Mouse (Mus musculus) right cerebral cortex, postnatal 14 days (tissue): Measurements from ENCODE around the gene Zfp366.

Experiments used
- DNase-seq: peaks from one replicate; pipeline ENCODE4 v3.0.0; 2022

Gene Zfp366

GRCm38 (mm10) chr13:99186859-99187258, 2.2 kb downstream of the Zfp366 start:
- DNase-seq, result no peak

- DNase-seq, result no peak
Observed at GRCm38 (mm10) chr13:99187456-99187855, 2.8 kb downstream of the Zfp366 start.

GRCm38 (mm10) chr13:99188625-99189024, 4.0 kb downstream of the Zfp366 start:
- no peak for DNase-seq

DNA sequence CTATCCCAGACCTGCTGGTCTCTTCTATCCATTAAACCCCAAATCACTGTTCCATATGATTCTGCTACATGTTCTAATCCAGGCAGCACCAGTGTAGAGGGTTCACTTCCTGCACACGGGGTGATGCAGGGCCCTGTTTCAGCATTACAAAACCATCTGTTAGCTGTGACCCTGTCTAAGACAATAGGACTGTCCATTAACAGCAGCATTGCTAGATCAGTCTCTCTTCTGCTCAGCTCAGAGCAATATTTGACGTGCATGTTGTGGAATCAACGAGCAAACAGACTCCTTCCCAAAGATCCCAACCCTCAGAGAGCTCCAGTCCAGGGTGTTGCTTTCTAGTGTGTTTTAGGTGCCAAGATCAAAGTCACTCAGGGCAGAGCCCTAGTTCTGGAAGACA, 5.0 kb downstream of the Zfp366 start:
- no peak for DNase-seq

- no peak for DNase-seq
Observed at GRCm38 (mm10) chr13:99190466-99190865, 5.8 kb downstream of the Zfp366 start.

DNA sequence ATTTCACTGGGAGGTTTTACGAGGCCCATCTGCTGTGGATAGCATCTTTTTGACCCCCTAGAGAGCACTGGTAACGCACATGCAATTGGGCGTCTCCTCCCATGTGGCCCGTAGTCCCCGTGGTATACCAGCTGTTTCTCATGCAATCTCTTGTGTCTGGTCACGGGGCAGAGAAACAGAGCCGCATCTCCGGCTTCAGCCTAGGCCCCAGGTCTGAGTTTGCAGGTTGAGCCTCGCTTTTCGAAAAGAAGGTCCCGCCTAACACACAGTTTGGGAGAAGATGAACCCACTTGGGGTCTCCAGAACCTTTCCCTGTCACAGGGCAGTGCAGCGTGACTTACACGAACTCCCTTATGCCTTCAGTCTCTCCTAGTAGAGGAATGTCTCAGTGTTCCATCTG, 6.4 kb downstream of the Zfp366 start:
- DNase-seq, result no peak

GRCm38 (mm10) chr13:99196314-99196713, 11.7 kb downstream of the Zfp366 start:
- no peak for DNase-seq

- DNase-seq, result no peak
Observed at GRCm38 (mm10) chr13:99196865-99197264, 12.2 kb downstream of the Zfp366 start.

DNA sequence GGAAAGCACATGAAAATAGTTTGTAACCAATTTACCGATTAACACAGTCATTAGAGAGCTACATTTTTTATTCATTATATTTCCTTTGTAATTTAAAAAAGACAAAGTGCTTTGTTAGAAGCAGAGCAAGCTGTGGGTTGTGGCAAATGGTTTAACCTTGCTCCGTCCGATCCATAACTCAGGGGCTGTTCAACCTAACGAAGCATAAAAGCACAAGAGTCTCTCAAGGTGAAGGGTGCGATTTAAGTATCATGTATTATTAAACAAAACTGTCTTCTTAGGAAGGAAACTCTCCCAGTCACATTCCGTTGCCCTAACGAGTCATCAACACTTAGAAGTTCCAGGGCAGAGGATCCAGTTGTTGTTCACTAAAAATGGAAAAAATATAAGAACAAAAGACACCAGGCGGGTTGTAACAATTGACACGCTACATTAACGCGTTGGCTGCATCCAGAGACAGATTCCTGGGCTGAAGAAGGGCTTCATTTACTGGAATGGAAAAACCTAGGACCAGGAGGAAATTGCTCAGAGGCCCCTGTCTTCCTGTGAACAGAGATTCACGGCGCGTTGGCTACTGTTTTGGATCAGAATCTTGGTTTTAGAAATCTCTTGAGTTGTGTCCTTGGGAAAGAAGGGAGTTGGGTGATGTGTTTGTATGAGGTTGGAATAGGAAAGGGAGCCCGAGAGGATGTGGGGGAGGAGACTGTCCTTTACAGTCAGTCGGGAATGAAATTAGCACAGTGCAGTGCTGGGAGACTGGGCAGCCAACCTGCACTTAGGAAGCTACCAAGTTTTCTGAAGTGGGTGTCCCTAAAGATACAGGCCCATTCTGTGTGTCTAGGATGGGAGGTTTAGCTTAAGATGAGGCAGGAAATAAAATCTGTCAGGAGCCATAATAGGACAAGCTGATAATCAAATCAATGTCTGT, 17.3 kb downstream of the Zfp366 start:
- DNase-seq, result no peak

DNA sequence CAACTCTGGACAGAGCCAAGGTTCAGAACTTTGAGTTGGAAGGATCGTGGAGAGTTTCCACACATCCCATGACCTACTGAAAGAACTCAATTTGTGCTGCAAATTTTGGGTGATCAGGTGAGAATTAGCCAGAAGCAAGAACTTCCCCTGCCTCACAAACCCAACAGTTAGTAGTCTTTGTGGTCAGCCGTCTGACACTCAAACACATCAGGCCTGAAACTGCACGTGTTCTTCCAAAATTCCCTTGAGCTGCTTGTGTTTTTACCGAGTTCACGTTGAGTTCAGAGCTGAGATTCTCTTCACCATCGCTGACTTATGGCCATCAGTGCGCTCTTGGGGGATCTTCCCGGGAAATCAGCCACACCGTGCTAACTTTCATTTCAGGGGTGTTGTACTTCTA, 22.6 kb downstream of the Zfp366 start:
- DNase-seq, result no peak

DNA sequence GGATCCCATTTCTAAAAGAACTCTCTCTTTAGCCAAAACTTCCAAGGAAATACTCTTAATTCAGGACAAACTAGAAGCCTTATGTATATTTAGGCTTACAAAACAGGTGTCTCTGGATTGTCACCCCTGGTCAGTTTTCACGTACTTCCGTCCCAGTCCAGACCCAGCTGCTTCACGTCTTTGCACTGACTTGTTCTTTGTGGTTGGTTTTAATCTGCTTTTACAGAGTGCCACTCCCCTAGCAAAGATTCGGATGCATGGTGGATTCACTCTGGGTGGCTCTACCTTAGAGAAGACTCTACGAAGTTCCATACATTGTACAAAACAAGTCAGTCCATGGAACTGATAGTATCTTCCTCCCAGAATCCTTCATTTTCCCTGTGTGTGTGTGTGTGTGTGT, 25.2 kb downstream of the Zfp366 start:
- DNase-seq, result no peak

DNA sequence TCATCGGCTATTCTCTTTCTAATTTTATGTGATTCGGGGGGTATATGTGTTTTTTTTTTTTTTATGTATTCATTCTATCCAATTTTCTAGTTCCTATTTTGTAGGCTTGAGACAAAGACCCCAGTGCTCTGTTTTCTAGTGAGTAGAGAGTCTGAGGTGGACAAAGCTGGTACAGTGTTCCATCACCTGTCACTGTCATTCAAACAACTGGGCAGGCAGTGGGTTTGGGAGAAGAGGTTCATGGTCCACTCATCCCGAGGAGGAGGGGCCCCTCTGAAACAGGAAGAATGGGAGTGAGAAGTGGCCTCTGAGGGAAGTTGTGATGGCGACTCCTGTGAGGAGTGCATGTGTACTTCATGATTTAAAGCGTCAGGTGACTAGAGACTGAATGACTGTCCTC, 26.2 kb downstream of the Zfp366 start:
- no peak for DNase-seq

- no peak for DNase-seq
Observed at GRCm38 (mm10) chr13:99212976-99213375, 28.4 kb downstream of the Zfp366 start.

DNA sequence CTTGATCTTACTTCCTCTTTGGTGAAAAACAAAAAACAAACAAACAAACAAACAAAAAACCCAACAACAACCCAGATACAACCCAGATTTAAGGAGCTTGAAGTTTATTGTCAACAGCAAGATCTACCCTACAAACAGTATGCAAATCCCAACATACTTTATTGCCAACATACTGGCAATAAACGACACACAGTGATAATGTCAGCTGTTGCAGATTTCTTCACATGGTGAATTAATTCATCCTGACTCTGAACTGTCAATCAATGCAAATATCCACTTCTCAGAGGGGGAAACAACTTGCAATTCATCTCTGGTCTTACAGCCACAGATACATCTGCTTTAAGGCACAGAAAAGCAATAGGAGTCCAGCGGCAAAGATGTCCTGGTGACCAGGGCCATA, 31.4 kb downstream of the Zfp366 start:
- DNase-seq, result no peak

DNA sequence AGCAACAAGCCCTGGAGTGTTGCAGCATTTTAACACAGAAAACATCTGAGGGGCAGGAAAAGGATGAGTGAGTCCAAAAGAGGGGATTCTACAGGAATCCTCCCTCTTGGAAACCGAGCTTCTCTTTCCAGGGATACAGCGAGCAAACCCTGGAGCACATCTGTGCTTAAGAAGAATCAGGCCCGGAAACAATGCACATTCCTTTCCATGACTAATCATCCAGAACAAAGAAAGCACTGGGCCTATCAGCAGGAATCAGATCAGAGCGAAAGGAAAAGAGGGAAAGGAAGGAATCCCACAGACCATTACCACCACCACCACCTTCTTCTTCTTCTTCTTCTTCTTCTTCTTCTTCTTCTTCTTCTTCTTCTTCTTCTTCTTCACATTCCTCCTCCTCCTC, 33.4 kb downstream of the Zfp366 start:
- no peak for DNase-seq

- DNase-seq, result no peak
Observed at GRCm38 (mm10) chr13:99219586-99219985, 35.0 kb downstream of the Zfp366 start.

DNA sequence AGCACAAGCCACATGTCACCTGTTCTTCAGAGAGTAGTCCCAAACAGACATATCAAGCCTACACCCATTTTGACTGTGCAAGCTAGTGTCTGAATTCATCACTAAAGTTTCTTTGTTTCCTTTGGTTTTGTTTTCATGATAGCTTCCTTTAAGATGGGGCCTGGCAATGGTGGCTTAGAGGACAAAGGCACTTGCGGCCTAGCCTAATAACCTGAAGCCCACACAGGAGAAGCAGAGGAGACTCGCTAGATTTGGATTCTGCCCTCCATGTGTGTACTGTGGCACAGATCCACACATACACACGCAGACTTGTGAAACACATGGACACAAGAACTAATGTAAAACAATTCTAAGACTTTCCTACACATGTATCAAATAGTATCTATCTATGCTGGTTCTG, 37.4 kb downstream of the Zfp366 start:
- no peak for DNase-seq

DNA sequence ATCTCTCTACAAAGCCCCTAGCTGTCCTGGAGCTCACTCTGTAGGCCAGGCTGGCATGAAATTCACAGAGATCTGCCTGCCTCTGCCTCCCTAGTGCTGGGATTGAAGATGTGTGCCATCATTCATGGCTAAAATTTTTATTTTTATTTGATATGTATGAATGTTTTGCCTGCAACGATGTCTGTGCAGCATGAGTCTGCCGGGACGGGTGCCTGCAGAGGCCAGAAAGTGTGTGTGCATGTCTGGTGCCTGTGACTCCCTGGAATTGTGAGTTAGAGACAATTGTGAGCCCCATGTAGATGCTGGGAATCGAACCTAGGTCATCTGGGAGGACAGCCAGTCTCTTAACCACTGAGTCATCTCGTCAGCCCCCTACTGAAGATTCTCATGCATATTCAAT, 37.9 kb downstream of the Zfp366 start:
- DNase-seq, result no peak

DNA sequence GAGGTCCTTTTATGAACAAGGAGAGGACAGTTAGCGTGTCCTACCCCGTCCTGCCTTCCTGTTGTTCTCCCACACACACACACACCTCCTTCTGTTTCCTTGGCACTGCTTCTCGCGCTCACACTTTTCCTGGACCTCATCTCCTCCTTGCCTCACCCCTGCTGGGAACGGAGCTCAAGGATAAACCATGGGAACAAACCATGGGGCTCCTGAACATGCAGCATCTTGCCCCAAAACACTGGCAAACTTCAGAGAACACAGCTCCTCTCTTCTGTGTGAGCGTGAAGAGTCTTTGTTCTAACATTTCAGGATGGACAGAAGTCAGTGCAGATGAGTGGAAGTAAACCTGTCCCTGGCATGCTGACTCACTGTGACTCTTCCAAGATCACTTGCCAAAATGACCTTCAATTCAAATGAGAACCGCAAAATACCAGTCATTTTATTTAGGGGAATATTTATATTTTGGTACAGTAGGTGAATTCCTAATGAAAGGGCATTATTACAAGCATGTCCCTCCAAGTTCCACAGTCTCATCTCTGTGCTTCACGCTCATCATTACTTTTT, 38.8 kb downstream of the Zfp366 start:
- DNase-seq, result no peak

GRCm38 (mm10) chr13:99223917-99224316, 39.3 kb downstream of the Zfp366 start:
- DNase-seq, result no peak

DNA sequence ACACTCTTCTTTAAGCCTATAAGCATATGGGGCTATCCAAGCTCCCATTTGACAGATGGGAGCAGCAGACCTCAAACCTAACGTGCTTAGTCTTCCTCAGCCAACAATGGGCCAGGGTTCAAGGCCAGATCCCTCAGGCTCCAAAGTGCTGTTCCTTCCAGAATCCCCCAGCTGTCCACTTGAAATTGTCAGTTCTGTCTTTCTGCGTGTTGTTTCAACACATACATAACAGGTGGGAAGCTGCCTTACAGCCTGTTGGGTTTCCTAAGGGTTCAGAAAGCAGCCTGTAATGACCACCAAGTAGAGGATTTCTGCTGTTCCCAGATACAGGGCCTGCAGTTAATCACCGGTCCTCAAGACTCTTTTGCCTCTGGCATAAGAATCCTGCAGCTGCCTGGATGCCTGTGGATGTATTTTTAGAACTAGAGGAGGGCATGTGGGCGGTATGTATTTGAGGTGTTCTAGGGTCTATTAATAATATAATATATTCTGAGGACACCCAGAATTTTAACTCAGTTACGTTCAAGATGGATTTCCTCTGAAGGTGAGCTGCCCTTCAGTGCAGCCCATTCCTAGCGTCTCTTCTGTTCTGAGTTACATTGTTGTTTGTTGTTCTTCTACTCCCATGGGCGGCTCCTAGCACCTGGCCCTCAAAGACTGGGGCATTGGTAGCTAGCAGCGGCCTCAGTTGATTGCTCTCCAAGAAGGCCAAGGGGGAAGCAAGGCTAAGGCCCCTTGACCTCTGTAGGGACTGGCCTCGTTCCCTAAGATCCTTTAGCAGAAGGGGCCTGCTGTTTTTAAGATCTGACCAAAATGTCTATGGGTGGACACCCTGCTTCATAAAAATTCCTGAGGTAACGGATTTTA, 41.0 kb downstream of the Zfp366 start:
- no peak for DNase-seq

- DNase-seq, result no peak
Observed at GRCm38 (mm10) chr13:99226809-99227208, 42.2 kb downstream of the Zfp366 start.

GRCm38 (mm10) chr13:99227456-99228250, 43.0 kb downstream of the Zfp366 start:
- no peak for DNase-seq
